Mouse (Mus musculus) lung, embryonic 14.5 days (tissue): ENCODE results near the gene Kprp. TPM values are rescaled to one million over a fixed set of nuclear protein-coding genes. Genes with fewer than 3 reads are reported as not detected.

Source experiments
- ATAC-seq: fragments of 200-750 bp; cut with Nextera tagmentation; 2 replicates; pipeline ENCODE4 v1.8.0; 2017; ENCODE audit warnings: mild to moderate bottlenecking, moderate TSS enrichment, moderate library complexity; ENCODE audit not compliant: insufficient read depth
- DNase-seq: peaks from one replicate; pipeline ENCODE4 v3.0.0-alpha.2; 2015
- H3K27ac ChIP-seq: fragments of 300-500 bp; sonication (generic); 2 replicates; pipeline ENCODE4 v1.5.1; 2014; ENCODE audit warnings: low read depth, mild to moderate bottlenecking, moderate library complexity
- H3K27me3 ChIP-seq: fragments of 300-500 bp; sonication (generic); 2 replicates; pipeline ENCODE4 v1.6.1; 2014; ENCODE audit warnings: low read length, control low read depth; ENCODE audit not compliant: insufficient read depth
- H3K36me3 ChIP-seq: fragments of 300-500 bp; sonication (generic); 2 replicates; pipeline ENCODE4 v1.6.1; 2014; ENCODE audit warnings: control low read depth; ENCODE audit not compliant: insufficient read depth
- H3K4me1 ChIP-seq: fragments of 300-500 bp; sonication (generic); 2 replicates; pipeline ENCODE4 v1.6.1; 2014; ENCODE audit warnings: antibody characterized with exemption, control low read depth; ENCODE audit not compliant: insufficient read depth
- H3K4me2 ChIP-seq: fragments of 300-500 bp; sonication (generic); 2 replicates; pipeline ENCODE4 v1.6.1; 2014; ENCODE audit warnings: mild to moderate bottlenecking
- H3K4me3 ChIP-seq: fragments of 300-500 bp; sonication (generic); 2 replicates; pipeline ENCODE4 v1.5.1; 2014; ENCODE audit warnings: low read depth, low read length
- H3K9ac ChIP-seq: fragments of 300-500 bp; sonication (generic); 2 replicates; pipeline ENCODE4 v1.6.1; 2014
- H3K9me3 ChIP-seq: fragments of 300-500 bp; sonication (generic); 2 replicates; pipeline ENCODE4 v1.6.1; 2016; ENCODE audit warnings: low read depth, low read length, control low read depth
- CTCF ChIP-seq: IDR thresholded peaks from 2 replicates; pipeline ENCODE4 v1.5.1; 2016; ENCODE audit warnings: antibody characterized with exemption, low read depth
- WGBS: fragments of 180-500 bp; shearing (Covaris S2); extraction: QIAGEN DNeasy Blood & Tissue Kit; methylation state at CpG from one replicate; pipeline ENCODE4 v1.1.7; 2014; 5-methylcytosine and 5-hydroxymethylcytosine counted together
- polyA plus RNA-seq: library from polyadenylated mRNA; unstranded; fragments of >200 nt; fragmentation: Nextera tagmentation; extraction: Ambion mirVana; gene quantifications from 2 replicates; pipeline ENCODE4 v1.2.1, GENCODE M21; 2014

Kprp gene
- polyA plus RNA-seq, 1 experiment from 2014 or later = not detected

DNA sequence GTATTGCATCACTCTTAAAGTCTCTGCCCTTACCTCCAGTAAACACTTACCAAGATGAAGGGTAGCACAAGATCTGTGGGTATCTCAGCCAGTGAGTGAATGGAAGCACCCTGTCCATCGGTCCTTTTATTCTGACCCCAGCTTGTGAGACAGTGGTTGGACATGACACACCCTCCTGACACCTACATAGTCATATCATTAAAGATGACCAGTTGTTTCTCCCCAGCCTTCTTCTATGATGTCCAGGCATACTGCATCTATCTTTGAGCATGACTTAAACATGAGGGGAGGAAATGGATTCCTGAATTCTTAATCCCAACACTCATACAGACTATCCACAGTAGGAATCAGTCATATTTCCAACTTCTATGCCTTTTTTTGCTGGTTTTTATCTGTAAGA is 36.6 kb downstream of the Kprp start, which contains the start of gene Lce1j:
TSS of gene Lce1j (minus strand) at position 101 of the 400 bp plus-strand sequence.
- WGBS = 59% methylated on average over 1 of the region's 1 CpGs
- H3K4me1 ChIP-seq = no peaks in the 10 kb centered on the region
- no peak within 1 kb of the TSS for H3K4me2 ChIP-seq
- H3K9ac ChIP-seq = no peak within 1 kb of the TSS
- H3K27ac ChIP-seq = no peak within 1 kb of the TSS
- DNase-seq (no peak), ATAC-seq (no peak)
- no peaks in the 10 kb centered on the region for H3K36me3 ChIP-seq
- H3K4me3 ChIP-seq = no peak within 1 kb of the TSS
- no peak for TF ChIP-seq CTCF
- no peaks in the 10 kb centered on the region for H3K9me3 ChIP-seq
- no peaks in the 10 kb centered on the region for H3K27me3 ChIP-seq

DNA sequence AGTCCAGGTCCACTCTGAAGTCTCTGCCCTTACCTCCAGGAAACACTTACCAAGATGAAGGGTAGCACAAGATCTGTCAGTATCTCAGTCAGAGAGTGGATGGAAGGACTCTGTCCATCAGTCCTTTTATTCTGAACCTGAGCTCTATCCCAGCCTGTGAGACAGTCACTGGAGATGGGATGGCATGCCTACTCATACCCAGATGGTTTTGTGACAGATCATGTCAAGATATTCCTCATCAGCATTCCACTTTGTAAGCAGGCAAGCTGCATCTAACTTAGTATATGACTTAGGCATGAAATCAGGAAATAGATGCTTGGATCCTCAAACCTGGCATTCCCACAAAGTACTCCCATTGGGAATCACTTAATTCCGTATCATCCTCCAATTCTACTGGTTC is 48.2 kb downstream of the Kprp start, which contains the start of gene Lce1i:
TSS of gene Lce1i (minus strand) at position 101 of the 400 bp plus-strand sequence.
- no peak within 1 kb of the TSS for H3K4me2 ChIP-seq
- ATAC-seq (no peak), DNase-seq (no peak)
- no peaks in the 10 kb centered on the region for H3K36me3 ChIP-seq
- WGBS = 89% methylated on average over 1 of the region's 1 CpGs
- TF ChIP-seq CTCF = no peak
- no peak within 1 kb of the TSS for H3K4me3 ChIP-seq
- H3K9me3 ChIP-seq = no peaks in the 10 kb centered on the region
- H3K9ac ChIP-seq = no peak within 1 kb of the TSS
- no peaks in the 10 kb centered on the region for H3K27me3 ChIP-seq
- no peaks in the 10 kb centered on the region for H3K4me1 ChIP-seq
- no peak within 1 kb of the TSS for H3K27ac ChIP-seq

Other genes with a start within 250 kb of the Kprp start
- not detected in 2 replicates for gene Smcp, start 238.2 kb downstream of the Kprp start, polyA plus RNA-seq
- gene 2210017I01Rik, start 219.8 kb downstream of the Kprp start, polyA plus RNA-seq = not detected in 2 replicates
- not detected in 2 replicates for gene Lce6a, start 205.6 kb downstream of the Kprp start, polyA plus RNA-seq
- gene Lce1a1, start 178.9 kb downstream of the Kprp start, polyA plus RNA-seq = not detected in 2 replicates
- not detected in 2 replicates for gene Lce1b, start 170.3 kb downstream of the Kprp start, polyA plus RNA-seq
- not detected in 2 replicates for gene Lce1a2, start 156.9 kb downstream of the Kprp start, polyA plus RNA-seq
- not detected in 2 replicates for gene Lce1c, start 148.0 kb downstream of the Kprp start, polyA plus RNA-seq
- not detected in 2 replicates for gene Lce1d, start 140.0 kb downstream of the Kprp start, polyA plus RNA-seq
- not detected in 2 replicates for gene Lce1e, start 118.2 kb downstream of the Kprp start, polyA plus RNA-seq
- not detected in 2 replicates for gene Lce1f, start 106.9 kb downstream of the Kprp start, polyA plus RNA-seq
- gene Gm38119, start 88.2 kb downstream of the Kprp start, polyA plus RNA-seq = not detected in 2 replicates
- not detected in 2 replicates for gene Lce1g, start 74.9 kb downstream of the Kprp start, polyA plus RNA-seq
- not detected in 2 replicates for gene Lce1h, start 62.2 kb downstream of the Kprp start, polyA plus RNA-seq
- gene Lce1i, start 48.3 kb downstream of the Kprp start, polyA plus RNA-seq = not detected in 2 replicates
- gene Lce1j, start 36.7 kb downstream of the Kprp start, polyA plus RNA-seq = not detected in 2 replicates
- gene Lce1k, start 19.4 kb downstream of the Kprp start, polyA plus RNA-seq = not detected in 2 replicates
- not detected in 2 replicates for gene Lce1l, start 24.0 kb upstream of the Kprp start, polyA plus RNA-seq
- not detected in 2 replicates for gene 2310050C09Rik, start 43.0 kb upstream of the Kprp start, polyA plus RNA-seq
- not detected in 2 replicates for gene Lce3a, start 99.0 kb upstream of the Kprp start, polyA plus RNA-seq
- gene Lce3b, start 105.7 kb upstream of the Kprp start, polyA plus RNA-seq = not detected in 2 replicates
- not detected in 2 replicates for gene Lce3c, start 117.2 kb upstream of the Kprp start, polyA plus RNA-seq
- not detected in 2 replicates for gene Lce3d, start 130.1 kb upstream of the Kprp start, polyA plus RNA-seq
- not detected in 2 replicates for gene Lce3e, start 139.8 kb upstream of the Kprp start, polyA plus RNA-seq
- not detected in 2 replicates for gene Lce3f, start 165.0 kb upstream of the Kprp start, polyA plus RNA-seq
- not detected in 2 replicates for gene Crct1, start 188.4 kb upstream of the Kprp start, polyA plus RNA-seq
- not detected in 2 replicates for gene Lce1m, start 191.8 kb upstream of the Kprp start, polyA plus RNA-seq
- not detected in 2 replicates for gene Gm4858, start 241.6 kb upstream of the Kprp start, polyA plus RNA-seq